Mouse (Mus musculus) G1E (cell line): ENCODE data around the gene Rex1bd.

ENCODE experiments used
- CTCF ChIP-seq: IDR thresholded peaks from 2 replicates; pipeline ENCODE4 v1.5.1; 2012; ENCODE audit warnings: low read depth, low read length, inconsistent platforms, mixed read lengths
- GATA1 ChIP-seq: IDR thresholded peaks from 2 replicates; pipeline ENCODE4 v1.6.1; 2012; ENCODE audit warnings: borderline replicate concordance, low read length, inconsistent platforms, mixed read lengths
- GATA2 ChIP-seq: IDR thresholded peaks from 2 replicates; pipeline ENCODE4 v1.6.1; 2012; ENCODE audit warnings: low read depth, low read length, inconsistent platforms, borderline replicate concordance
- TAL1 ChIP-seq: conservative IDR thresholded peaks from 2 replicates; pipeline ENCODE4 v1.6.1; 2012; ENCODE audit warnings: low read depth, low read length, inconsistent platforms, mixed read lengths

DNA sequence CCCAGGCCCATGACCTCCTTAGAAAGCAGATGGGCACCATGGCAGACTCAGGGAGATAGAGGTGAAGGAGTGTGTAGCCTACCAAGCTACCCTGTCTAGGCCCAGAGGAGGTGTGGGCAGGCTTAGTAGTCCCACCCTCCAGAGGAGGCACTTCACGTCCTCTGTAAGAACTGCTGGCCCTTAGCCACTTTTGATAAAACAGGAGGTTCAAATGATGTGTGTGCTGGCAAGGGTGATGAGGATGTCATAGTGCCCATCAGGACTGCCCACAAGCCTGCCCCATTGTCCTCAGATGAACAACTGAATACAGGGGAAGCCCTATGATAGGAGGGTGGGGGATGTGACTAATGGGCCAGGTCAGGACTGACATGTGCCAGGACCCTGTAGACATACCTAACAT lies 46.3 kb upstream of the Rex1bd start:
- TF ChIP-seq CTCF (no peak), TAL1 (no peak), GATA1 (no peak), GATA2 (no peak)
